Mouse (Mus musculus): ENCODE measurements around the gene Fndc9. TPM values are rescaled to one million over a fixed set of nuclear protein-coding genes. Genes with fewer than 3 reads are reported as not detected.

Fndc9 gene
- 0.16 TPM in 1 of 2 replicates, not detected in the other for polyA plus RNA-seq (2015; fragmentation: Nextera tagmentation; extraction: Ambion mirVana)

DNA sequence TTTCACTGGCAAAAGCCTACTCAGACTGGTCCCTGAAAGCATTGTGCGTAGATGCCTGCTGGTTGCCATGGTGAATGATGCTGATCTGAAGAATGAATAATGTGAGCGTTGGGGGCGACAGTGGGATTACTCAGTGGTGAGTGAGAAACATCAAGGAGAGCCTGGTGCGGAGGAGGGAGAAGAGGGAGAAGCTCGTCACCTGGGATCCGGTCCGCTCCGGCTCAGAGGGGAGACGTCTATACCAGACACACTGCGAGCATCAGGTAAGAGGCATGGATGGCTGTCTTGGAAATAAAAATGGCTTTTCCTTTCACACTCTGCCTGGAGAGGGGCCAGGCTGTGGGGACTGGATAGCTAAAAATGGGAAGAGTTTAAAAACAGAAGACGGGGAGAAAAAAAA lies at the start of gene Fndc9:
Gene Fndc9 (plus strand): TSS at position 198 of the 400 bp plus-strand sequence.
- no peaks in the 10 kb centered on the region for H3K27me3 ChIP-seq (replicated peaks)
- no peak within 1 kb of the TSS for H3K4me2 ChIP-seq (replicated peaks)
- no peak within 1 kb of the TSS for H3K27ac ChIP-seq
- H3K36me3 ChIP-seq = no peaks in the 10 kb centered on the region
- no peak within 1 kb of the TSS for H3K4me3 ChIP-seq (replicated peaks)
- no peak for ATAC-seq
- H3K4me1 ChIP-seq (replicated peaks) = no peaks in the 10 kb centered on the region
- H3K9me3 ChIP-seq = no peaks in the 10 kb centered on the region
- 71% methylated on average over 11 of the region's 11 CpGs for WGBS
- no peak within 1 kb of the TSS for H3K9ac ChIP-seq

DNA sequence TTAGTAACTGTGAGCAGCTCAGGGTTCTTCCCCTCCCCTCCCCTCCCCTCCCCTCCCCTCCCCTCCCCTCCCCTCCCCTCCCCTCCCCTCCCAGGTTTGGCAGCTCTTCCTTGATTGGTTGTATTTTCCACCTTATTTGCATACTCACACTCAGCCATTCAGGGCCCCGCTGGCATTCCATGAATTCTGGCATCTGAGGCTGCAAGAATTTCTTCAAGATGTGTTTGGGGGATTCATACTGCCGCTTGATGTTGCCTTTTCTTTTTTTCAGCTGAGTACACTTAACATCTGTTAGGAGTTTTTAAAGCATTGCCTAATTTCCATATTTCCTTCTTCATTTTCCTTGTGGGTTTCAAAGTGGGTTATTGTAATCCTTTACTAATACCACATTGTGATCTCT lies 47.0 kb upstream of the Fndc9 start:
- Histone ChIP-seq H3K4me2 (replicated peaks) (no peak overlapping the region), H3K27ac (no peak overlapping the region), H3K9me3 (no peaks in the 10 kb centered on the region), H3K4me3 (replicated peaks) (no peak overlapping the region), H3K9ac (no peak overlapping the region), H3K4me1 (replicated peaks) (0 out of 2 replicates have a peak, but pooled peaks cover 4% of the 10 kb centered on the region), H3K27me3 (replicated peaks) (no peaks in the 10 kb centered on the region), H3K36me3 (no peaks in the 10 kb centered on the region)
- no peak for ATAC-seq
- WGBS = 78% methylated on average over 2 of the region's 2 CpGs

DNA sequence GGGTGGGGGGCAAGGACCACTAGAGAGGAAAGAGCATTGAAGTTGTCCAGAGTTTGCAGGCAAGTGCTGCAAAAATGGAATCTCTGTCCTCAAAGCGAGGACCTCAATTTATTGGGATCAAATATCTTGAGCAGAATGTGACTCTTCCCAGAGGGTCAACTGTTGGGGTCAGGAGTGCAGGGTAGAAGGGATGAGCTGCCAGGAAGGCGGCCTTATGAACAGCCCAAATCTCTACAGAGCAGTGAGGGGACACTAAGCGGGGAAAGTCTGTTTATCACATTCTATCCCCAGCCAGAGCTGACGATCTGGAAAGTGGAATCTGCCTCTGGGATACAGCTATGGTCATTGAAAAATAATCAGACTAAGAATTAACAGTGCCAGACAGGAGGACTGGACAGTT lies 41.2 kb upstream of the Fndc9 start:
- Histone ChIP-seq H3K9me3 (no peaks in the 10 kb centered on the region), H3K4me1 (replicated peaks) (no peaks in the 10 kb centered on the region), H3K27ac (peak overlapping the region; percentile 37), H3K4me3 (replicated peaks) (no peak overlapping the region), H3K4me2 (replicated peaks) (no peak overlapping the region), H3K27me3 (replicated peaks) (no peaks in the 10 kb centered on the region), H3K9ac (no peak overlapping the region), H3K36me3 (no peaks in the 10 kb centered on the region)
- peak; percentile 41; the same call in 1 of the 2 replicates for ATAC-seq
- WGBS = 43% methylated on average over 4 of the region's 4 CpGs

DNA sequence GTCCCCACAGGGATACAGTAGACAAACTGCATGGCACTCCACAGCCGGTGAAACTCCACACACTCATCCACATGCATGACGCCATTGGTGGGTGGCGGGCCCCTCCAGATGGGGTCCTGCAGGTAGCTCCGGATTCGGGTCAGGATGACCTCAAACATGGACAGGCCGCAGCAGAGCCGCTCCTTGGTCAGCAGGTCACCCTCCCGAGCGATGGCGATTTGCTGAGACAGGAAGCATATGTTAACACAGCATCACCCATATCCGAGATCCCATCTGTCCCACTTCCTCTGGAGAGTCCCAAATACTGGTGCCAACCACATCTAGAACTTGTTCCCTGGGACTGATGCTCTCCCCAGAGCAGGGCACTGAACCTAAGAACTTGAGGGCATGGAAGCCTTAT lies 34.7 kb upstream of the Fndc9 start:
- ATAC-seq = no peak
- H3K27me3 ChIP-seq (replicated peaks) = no peaks in the 10 kb centered on the region
- no peak overlapping the region for H3K9ac ChIP-seq
- no peak overlapping the region for H3K27ac ChIP-seq
- H3K4me1 ChIP-seq (replicated peaks) = peaks cover 5% of the 10 kb centered on the region
- WGBS = 92% methylated on average over 11 of the region's 11 CpGs
- no peaks in the 10 kb centered on the region for H3K36me3 ChIP-seq
- no peak overlapping the region for H3K4me2 ChIP-seq (replicated peaks)
- no peaks in the 10 kb centered on the region for H3K9me3 ChIP-seq
- H3K4me3 ChIP-seq (replicated peaks) = no peak overlapping the region

DNA sequence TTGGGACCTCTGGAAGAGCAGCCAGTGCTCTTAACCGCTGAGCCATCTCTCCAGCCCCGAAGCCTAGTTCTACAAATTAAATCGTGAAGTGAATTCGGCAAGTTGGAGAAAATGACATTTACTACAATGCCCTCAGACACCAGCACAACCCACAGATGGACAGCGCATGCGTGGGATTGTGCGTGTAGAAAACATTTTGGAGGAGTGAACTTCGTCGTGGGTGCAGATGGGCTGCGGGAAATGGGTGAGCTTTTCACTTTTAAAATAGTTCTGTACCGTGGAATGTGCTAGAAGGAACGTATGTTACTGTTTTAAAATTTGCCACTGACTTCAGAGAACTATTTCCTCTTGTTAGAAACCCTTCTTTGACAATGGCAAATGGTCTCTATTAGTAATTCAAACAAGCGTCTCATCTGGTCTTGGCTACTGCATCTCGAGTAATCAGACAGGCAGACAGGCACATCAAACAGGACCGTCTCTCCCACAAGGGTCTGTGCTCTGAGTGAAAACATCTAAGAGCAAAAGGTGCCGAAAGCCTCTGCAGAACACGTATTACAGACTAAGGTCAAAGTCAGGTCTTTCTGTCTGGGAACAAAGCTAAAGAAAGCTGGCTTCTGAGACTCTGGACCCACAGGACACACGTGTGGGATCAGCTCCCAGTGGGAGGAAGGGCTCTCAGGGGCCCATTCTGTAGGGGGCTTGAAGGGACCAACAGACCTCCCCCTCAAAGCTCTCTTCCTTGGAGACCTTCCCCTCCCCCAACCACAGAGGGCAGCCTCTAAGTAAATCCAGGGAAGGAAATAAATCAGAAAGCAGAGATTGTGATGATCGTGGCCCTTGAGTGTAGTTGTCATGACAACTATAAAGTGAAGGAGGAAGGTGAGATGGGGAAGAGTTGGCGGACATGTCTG lies 33.4 kb upstream of the Fndc9 start:
- Histone ChIP-seq H3K27ac (peak overlapping the region; percentile 54; the same call in 1 of the 2 replicates), H3K4me1 (replicated peaks) (peaks cover 5% of the 10 kb centered on the region), H3K36me3 (no peaks in the 10 kb centered on the region), H3K9ac (no peak overlapping the region), H3K27me3 (replicated peaks) (no peaks in the 10 kb centered on the region), H3K4me2 (replicated peaks) (no peak overlapping the region), H3K9me3 (no peaks in the 10 kb centered on the region), H3K4me3 (replicated peaks) (no peak overlapping the region)
- 54% methylated on average over 20 of the region's 20 CpGs for WGBS
- ATAC-seq = peak; percentile 39

DNA sequence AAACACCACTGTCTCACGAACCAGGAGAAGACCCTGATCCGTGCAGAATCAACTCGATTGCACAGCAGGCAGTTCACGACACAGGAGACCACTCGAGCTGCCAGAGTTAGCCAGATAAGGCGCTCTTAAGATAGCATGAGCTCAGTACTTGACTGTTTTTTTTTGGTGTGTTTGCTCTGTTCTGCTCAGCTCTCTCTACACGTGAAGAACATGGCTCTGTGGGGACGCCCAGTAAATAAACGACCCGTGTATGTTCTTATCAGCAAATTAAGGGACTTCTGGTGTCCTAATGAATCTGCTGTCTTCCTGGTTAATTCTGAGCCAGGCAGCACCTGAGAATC lies 32.8 kb upstream of the Fndc9 start:
- 0 out of 2 replicates have a peak, but pooled peaks have one; percentile 11 for ATAC-seq
- Histone ChIP-seq H3K4me1 (replicated peaks) (peaks cover 5% of the 10 kb centered on the region), H3K4me2 (replicated peaks) (no peak overlapping the region)

DNA sequence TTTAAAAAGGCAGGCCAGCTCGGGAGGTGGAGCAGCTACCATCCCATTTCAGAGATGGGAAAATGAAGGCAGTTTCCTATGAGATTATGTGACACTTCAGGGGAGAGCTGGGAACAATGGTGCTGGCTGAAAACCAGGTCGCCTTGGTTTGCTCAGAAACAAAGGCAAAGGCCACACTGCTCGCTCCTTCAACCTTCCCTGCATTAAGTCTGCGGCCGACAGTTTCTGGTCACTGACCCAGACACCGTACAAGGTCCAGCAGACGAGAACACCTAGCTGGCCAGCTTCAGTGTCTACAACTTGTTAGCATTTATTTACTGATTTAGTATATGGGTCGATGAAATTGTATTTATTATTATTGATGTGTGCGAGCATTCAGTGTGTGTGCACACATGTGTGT lies 30.5 kb upstream of the Fndc9 start:
- H3K4me2 ChIP-seq (replicated peaks) = no peak overlapping the region
- peaks cover 7% of the 10 kb centered on the region for H3K4me1 ChIP-seq (replicated peaks)
- no peak for ATAC-seq
- no peaks in the 10 kb centered on the region for H3K36me3 ChIP-seq
- H3K9me3 ChIP-seq = no peaks in the 10 kb centered on the region
- no peak overlapping the region for H3K9ac ChIP-seq
- H3K4me3 ChIP-seq (replicated peaks) = no peak overlapping the region
- peak overlapping the region; percentile 54 for H3K27ac ChIP-seq
- WGBS = 84% methylated on average over 9 of the region's 9 CpGs
- no peaks in the 10 kb centered on the region for H3K27me3 ChIP-seq (replicated peaks)

More for the DNA sequence above, 32.8 kb upstream of the Fndc9 start:
- Histone ChIP-seq H3K9ac (no peak overlapping the region), H3K4me3 (replicated peaks) (no peak overlapping the region), H3K36me3 (no peaks in the 10 kb centered on the region), H3K27me3 (replicated peaks) (no peaks in the 10 kb centered on the region), H3K9me3 (no peaks in the 10 kb centered on the region), H3K27ac (no peak overlapping the region)
- 27% methylated on average over 10 of the region's 10 CpGs for WGBS

DNA sequence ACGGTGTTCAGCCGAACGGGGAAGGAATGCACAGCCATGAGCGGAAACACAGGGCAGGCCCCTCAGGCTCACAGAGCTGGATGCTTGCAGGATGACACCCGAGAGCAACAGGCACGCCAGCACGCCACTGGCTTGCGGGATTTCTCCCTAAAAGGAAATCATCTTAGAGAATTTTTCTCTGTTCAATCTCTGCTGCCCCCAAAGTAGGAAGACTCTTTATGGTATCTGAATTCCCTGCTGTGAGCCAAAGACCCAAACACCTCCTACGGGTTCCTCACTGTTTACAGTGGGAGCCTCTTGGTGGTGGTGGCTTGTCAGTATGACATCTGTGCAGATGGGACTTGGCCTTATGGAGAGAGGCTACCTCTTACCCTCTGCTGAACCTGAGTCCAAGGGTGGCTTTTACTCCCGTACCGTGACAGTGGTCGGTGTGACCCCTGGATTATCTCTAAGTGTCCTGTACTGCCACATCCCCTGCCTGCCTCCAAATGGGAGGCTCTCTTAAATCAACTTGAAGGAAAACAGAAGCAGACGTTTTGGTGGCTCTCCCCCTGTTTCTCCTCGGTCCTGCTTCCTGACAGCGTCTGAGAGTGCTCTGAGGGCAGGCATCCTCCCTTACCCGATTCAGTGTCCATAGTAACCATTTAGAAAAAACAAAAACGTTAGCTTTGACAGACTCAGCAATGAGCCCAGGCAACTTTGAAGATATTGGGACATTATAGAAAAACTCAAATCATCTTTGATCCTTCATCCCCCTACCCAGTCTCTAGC lies 29.5 kb upstream of the Fndc9 start:
- Histone ChIP-seq H3K36me3 (no peaks in the 10 kb centered on the region), H3K4me2 (replicated peaks) (no peak overlapping the region), H3K4me1 (replicated peaks) (peaks cover 11% of the 10 kb centered on the region), H3K9ac (no peak overlapping the region), H3K9me3 (no peaks in the 10 kb centered on the region), H3K27ac (peak overlapping the region; percentile 73), H3K4me3 (replicated peaks) (no peak overlapping the region), H3K27me3 (replicated peaks) (no peaks in the 10 kb centered on the region)
- ATAC-seq = peak; percentile 62
- WGBS = 33% methylated on average over 17 of the region's 17 CpGs

DNA sequence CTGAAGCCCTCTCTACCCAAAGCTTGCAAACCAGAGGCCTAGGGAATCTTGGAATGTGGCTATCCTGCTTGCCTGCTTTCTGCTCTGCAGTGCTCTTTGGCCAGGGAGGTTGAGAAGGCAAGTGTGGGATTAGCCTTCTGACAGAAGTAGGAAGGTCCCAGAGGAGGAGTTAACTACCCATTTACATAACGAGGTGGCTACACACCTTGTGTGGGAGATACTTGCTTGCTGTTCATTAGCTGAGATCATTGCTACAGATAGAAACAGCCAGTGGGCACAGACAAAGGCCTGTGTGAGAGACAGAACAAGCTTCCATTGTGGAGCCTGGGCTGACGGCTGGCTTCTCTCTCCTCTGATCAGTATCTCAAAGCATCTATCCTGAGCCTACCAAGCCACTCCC lies 25.4 kb upstream of the Fndc9 start:
- H3K9ac ChIP-seq = no peak overlapping the region
- ATAC-seq = no peak
- no peaks in the 10 kb centered on the region for H3K36me3 ChIP-seq
- H3K9me3 ChIP-seq = no peaks in the 10 kb centered on the region
- H3K4me2 ChIP-seq (replicated peaks) = no peak overlapping the region
- peaks cover 32% of the 10 kb centered on the region for H3K4me1 ChIP-seq (replicated peaks)
- 53% methylated on average over 2 of the region's 2 CpGs for WGBS
- no peaks in the 10 kb centered on the region for H3K27me3 ChIP-seq (replicated peaks)
- H3K27ac ChIP-seq = no peak overlapping the region
- no peak overlapping the region for H3K4me3 ChIP-seq (replicated peaks)

DNA sequence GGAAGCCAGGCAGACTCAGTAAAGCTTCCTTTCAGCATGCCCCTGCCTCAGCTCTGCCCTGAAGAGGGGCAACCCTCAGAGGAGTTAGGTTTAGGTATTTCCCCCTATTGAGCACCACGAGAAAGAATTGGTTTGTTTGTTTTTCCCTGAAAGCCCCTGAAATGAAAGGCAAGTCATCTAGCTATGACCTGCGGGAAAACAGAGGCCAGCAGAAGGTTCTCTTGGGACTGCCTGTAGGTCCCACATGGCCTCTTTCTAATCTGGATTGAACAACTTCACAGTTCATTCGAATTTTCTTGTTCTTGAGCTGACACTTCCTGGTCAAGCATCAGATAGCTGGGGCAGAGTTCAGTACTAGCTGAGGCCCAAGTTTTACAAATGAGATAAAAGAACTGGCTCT lies 23.5 kb upstream of the Fndc9 start:
- H3K9me3 ChIP-seq = no peaks in the 10 kb centered on the region
- 29% methylated on average over 3 of the region's 3 CpGs for WGBS
- H3K27ac ChIP-seq = peak overlapping the region; percentile 71
- no peaks in the 10 kb centered on the region for H3K36me3 ChIP-seq
- H3K4me1 ChIP-seq (replicated peaks) = peaks cover 36% of the 10 kb centered on the region
- H3K4me3 ChIP-seq (replicated peaks) = no peak overlapping the region
- H3K4me2 ChIP-seq (replicated peaks) = no peak overlapping the region
- no peaks in the 10 kb centered on the region for H3K27me3 ChIP-seq (replicated peaks)
- peak; percentile 26 for ATAC-seq
- no peak overlapping the region for H3K9ac ChIP-seq

DNA sequence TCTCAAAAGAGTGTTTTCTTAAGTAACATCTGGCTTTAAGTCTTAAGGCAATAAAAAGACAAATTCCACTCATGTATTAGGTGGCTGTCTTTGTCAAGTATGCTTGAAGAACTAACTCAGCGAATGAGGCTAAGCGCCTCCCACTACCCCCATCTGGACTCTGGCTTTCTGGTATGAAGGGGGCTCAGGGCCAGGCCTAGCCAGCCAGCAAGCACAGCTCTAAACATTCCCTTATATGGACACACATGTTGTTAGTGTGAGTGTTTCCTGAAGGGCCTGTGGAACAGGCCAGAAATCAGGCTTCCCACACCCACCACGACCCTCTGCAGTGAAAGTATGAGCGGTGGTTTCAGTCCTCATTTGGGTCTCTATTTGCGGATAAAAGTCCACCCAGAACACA lies 21.5 kb upstream of the Fndc9 start:
- H3K36me3 ChIP-seq = no peaks in the 10 kb centered on the region
- peaks cover 36% of the 10 kb centered on the region for H3K4me1 ChIP-seq (replicated peaks)
- no peak overlapping the region for H3K4me3 ChIP-seq (replicated peaks)
- no peaks in the 10 kb centered on the region for H3K9me3 ChIP-seq
- WGBS = 40% methylated on average over 5 of the region's 5 CpGs
- H3K27ac ChIP-seq = peak overlapping the region; percentile 95
- H3K9ac ChIP-seq = no peak overlapping the region
- H3K4me2 ChIP-seq (replicated peaks) = no peak overlapping the region
- no peaks in the 10 kb centered on the region for H3K27me3 ChIP-seq (replicated peaks)
- peak; percentile 79 for ATAC-seq

DNA sequence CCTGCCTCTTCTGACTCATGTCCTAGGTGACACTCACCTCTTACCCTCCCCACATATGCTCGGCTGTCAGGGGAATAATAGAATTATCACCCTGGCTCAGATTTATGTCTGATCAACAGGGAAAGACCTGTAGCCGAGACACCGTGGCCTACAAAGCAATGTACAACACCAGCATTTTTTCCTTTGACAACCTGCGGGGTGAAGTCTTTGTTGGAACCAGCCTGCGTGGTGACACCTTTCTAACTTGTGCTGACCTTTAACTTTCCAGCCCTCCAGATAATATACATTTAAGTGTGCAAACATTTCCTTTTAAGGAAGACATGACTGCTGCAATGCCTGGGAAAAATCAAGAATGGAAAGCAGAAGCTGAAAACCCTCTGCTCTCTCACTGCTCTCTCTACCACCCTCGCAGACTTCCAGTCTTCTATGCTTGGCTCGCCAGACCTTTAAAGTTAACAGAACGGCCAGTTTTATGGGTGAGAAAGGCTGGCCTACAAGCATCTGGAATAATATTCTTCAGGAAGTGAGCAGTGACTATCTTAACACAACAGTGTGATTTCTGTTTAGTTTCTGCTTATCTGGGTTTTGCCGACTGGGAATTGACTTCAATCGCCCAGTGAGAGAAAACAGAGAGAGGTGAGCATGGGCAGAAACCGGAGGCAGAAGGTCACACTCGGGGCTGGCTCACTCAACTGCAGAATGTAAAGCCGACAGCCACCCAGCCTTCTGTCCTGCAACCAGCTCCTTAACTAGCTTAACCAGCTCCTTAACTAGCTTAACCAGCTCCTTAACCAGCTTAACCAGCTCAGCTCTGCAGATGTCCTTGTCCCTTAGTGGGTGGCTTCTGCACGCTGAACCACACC lies 20.7 kb upstream of the Fndc9 start:
- WGBS = 17% methylated on average over 14 of the region's 14 CpGs
- Histone ChIP-seq H3K4me1 (replicated peaks) (peaks cover 36% of the 10 kb centered on the region), H3K27ac (peak overlapping the region; percentile 95), H3K4me3 (replicated peaks) (no peak overlapping the region), H3K9me3 (no peaks in the 10 kb centered on the region), H3K27me3 (replicated peaks) (no peaks in the 10 kb centered on the region), H3K9ac (0 out of 2 replicates have a peak overlapping the region, but pooled peaks have one; percentile 20), H3K4me2 (replicated peaks) (peak overlapping the region; percentile 32), H3K36me3 (no peaks in the 10 kb centered on the region)
- ATAC-seq = peak; percentile 24

All from intestine, embryonic 15.5 days (tissue).